Mouse (Mus musculus) intestine, postnatal 0 days (tissue): ENCODE results near the gene Fig4. TPM values are rescaled to one million over a fixed set of nuclear protein-coding genes. Genes with fewer than 3 reads are reported as not detected.

Source experiments
- ATAC-seq: fragments of 200-750 bp; cut with Nextera tagmentation; 2 replicates; pipeline ENCODE4 v1.8.0; 2017; ENCODE audit warnings: mild to moderate bottlenecking, moderate TSS enrichment, moderate library complexity
- H3K27ac ChIP-seq: fragments of 300-500 bp; sonication (generic); 2 replicates; pipeline ENCODE4 v1.5.1; 2014; ENCODE audit warnings: mild to moderate bottlenecking, low read depth, low read length, moderate library complexity
- H3K27me3 ChIP-seq: fragments of 300-500 bp; sonication (generic); replicated peaks from 2 replicates; pipeline ENCODE4 v1.6.1; 2014; ENCODE audit warnings: low read length, mixed read lengths; ENCODE audit not compliant: control insufficient read depth, insufficient read depth
- H3K36me3 ChIP-seq: fragments of 300-500 bp; sonication (generic); 2 replicates; pipeline ENCODE4 v1.6.1; 2014; ENCODE audit warnings: mild to moderate bottlenecking, moderate library complexity; ENCODE audit not compliant: control insufficient read depth, insufficient read depth
- H3K4me1 ChIP-seq: fragments of 300-500 bp; sonication (generic); replicated peaks from 2 replicates; pipeline ENCODE4 v1.6.1; 2014; ENCODE audit warnings: antibody characterized with exemption, low read length, mixed read lengths; ENCODE audit not compliant: control insufficient read depth, insufficient read depth
- H3K4me2 ChIP-seq: fragments of 300-500 bp; sonication (generic); replicated peaks from 2 replicates; pipeline ENCODE4 v1.6.1; 2014; ENCODE audit warnings: low read depth, mild to moderate bottlenecking, moderate library complexity
- H3K4me3 ChIP-seq: fragments of 300-500 bp; sonication (generic); 2 replicates; pipeline ENCODE4 v1.5.1; 2014; ENCODE audit warnings: low read depth, low read length
- H3K9ac ChIP-seq: fragments of 300-500 bp; sonication (generic); 2 replicates; pipeline ENCODE4 v1.6.1; 2014; ENCODE audit warnings: mild to moderate bottlenecking, low read depth, low read length
- H3K9me3 ChIP-seq: fragments of 300-500 bp; sonication (generic); 2 replicates; pipeline ENCODE4 v1.6.1; 2016; ENCODE audit warnings: mixed run types; ENCODE audit not compliant: control insufficient read depth
- CTCF ChIP-seq: sonication (generic); IDR thresholded peaks from 2 replicates; pipeline ENCODE4 v1.5.1; 2016; ENCODE audit warnings: low read depth, mild to moderate bottlenecking, control low read depth, antibody characterized with exemption, moderate library complexity
- WGBS: fragments of 180-500 bp; shearing (Covaris S2); extraction: QIAGEN DNeasy Blood & Tissue Kit; methylation state at CpG from one replicate; pipeline ENCODE4 v1.1.7; 2014; 5-methylcytosine and 5-hydroxymethylcytosine counted together
- polyA plus RNA-seq: library from polyadenylated mRNA; unstranded; fragments of >200 nt; fragmentation: Nextera tagmentation; extraction: Ambion mirVana; gene quantifications from 2 replicates; pipeline ENCODE4 v1.2.1, GENCODE M21; 2015

Fig4 gene
- polyA plus RNA-seq, 1 experiment from 2014 or later, result 10.6 TPM

DNA sequence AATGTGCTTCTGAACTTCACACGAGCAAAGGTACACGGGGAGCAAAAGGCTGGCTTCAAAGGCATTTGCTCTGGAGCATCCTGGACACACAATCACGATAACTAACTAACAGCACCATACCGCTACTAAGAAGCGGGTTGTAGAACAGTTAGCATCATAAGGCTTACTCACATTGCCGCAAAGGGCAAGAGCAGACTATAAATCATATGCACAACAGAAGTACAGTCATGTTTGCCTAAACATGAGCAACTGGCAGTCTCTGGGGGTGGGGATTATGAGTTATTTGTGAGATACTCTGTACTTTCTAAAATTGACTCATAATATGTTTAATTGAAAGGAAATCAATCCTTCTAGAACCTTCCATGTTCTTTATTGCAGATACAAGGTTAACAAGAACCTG, 59.1 kb downstream of the Fig4 start:
- no peaks in the 10 kb centered on the region for H3K27me3 ChIP-seq
- peaks cover 18% of the 10 kb centered on the region for H3K36me3 ChIP-seq
- 90% methylated on average over 6 of the region's 6 CpGs for WGBS
- H3K27ac ChIP-seq, result no peak overlapping the region
- ATAC-seq, result no peak
- H3K4me3 ChIP-seq, result no peak overlapping the region
- H3K4me1 ChIP-seq, result peaks cover 3% of the 10 kb centered on the region; the same call in 1 of the 2 replicates
- TF ChIP-seq CTCF, result no peak
- H3K4me2 ChIP-seq, result no peak overlapping the region
- H3K9me3 ChIP-seq, result no peaks in the 10 kb centered on the region
- H3K9ac ChIP-seq, result no peak overlapping the region

- Histone ChIP-seq H3K27ac (no peak overlapping the region), H3K4me3 (no peak overlapping the region), H3K4me2 (no peak overlapping the region), H3K9ac (no peak overlapping the region), H3K36me3 (peaks cover 14% of the 10 kb centered on the region), H3K27me3 (no peaks in the 10 kb centered on the region), H3K4me1 (no peaks in the 10 kb centered on the region), H3K9me3 (no peaks in the 10 kb centered on the region)
- TF ChIP-seq CTCF, result no peak
- WGBS, result 74% methylated on average over 6 of the region's 6 CpGs
- ATAC-seq, result no peak
Measured at GRCm38 (mm10) chr10:41241558-41242242, 61.4 kb downstream of the Fig4 start.

- Histone ChIP-seq H3K36me3 (peaks cover 14% of the 10 kb centered on the region), H3K9me3 (no peaks in the 10 kb centered on the region), H3K27me3 (no peaks in the 10 kb centered on the region), H3K4me3 (no peak overlapping the region), H3K4me1 (no peaks in the 10 kb centered on the region), H3K27ac (no peak overlapping the region), H3K4me2 (no peak overlapping the region), H3K9ac (no peak overlapping the region)
- no peak for TF ChIP-seq CTCF
- no peak for ATAC-seq
- WGBS, result 38% methylated on average over 7 of the region's 7 CpGs
Measured at GRCm38 (mm10) chr10:41241080-41241479, 62.0 kb downstream of the Fig4 start.

- Histone ChIP-seq H3K4me2 (no peak overlapping the region), H3K27me3 (no peaks in the 10 kb centered on the region), H3K9me3 (no peaks in the 10 kb centered on the region), H3K4me3 (no peak overlapping the region), H3K27ac (no peak overlapping the region), H3K36me3 (peaks cover 6% of the 10 kb centered on the region; the same call in 1 of the 2 replicates), H3K9ac (no peak overlapping the region), H3K4me1 (no peaks in the 10 kb centered on the region)
- no peak for TF ChIP-seq CTCF
- WGBS, result 86% methylated on average over 2 of the region's 2 CpGs
- ATAC-seq, result no peak
Measured at GRCm38 (mm10) chr10:41236020-41236419, 67.0 kb downstream of the Fig4 start.

DNA sequence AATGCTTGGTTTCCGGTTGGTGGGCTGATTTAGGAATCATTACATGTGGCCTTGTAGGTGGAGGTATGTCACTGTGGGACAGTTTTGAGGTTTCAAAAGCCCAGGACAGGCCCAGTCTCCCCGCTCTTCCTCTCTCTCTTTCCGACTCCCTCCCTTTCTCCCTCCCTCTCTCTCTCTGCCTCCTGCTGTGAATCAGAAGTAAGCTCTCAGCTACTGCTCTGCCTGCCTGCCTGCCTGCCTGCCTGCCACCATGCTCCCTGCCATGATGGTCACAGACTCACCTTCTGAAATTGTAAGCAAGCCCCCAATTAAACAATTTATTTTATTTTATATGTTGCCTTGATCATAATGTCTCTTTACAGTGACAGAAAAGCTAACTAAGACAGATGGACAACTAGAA, 67.5 kb downstream of the Fig4 start:
- H3K27me3 ChIP-seq, result no peaks in the 10 kb centered on the region
- WGBS, result 87% methylated on average over 3 of the region's 3 CpGs
- no peak overlapping the region for H3K4me2 ChIP-seq
- no peak for ATAC-seq
- H3K9ac ChIP-seq, result no peak overlapping the region
- no peaks in the 10 kb centered on the region for H3K9me3 ChIP-seq
- H3K36me3 ChIP-seq, result peaks cover 6% of the 10 kb centered on the region; the same call in 1 of the 2 replicates
- no peak overlapping the region for H3K27ac ChIP-seq
- no peaks in the 10 kb centered on the region for H3K4me1 ChIP-seq
- TF ChIP-seq CTCF, result no peak
- H3K4me3 ChIP-seq, result no peak overlapping the region

GRCm38 (mm10) chr10:41235159-41235558, 67.9 kb downstream of the Fig4 start:
- Histone ChIP-seq H3K9me3 (no peaks in the 10 kb centered on the region), H3K27ac (no peak overlapping the region), H3K4me1 (no peaks in the 10 kb centered on the region), H3K27me3 (no peaks in the 10 kb centered on the region), H3K36me3 (peaks cover 4% of the 10 kb centered on the region; the same call in 1 of the 2 replicates), H3K4me3 (no peak overlapping the region), H3K9ac (no peak overlapping the region), H3K4me2 (no peak overlapping the region)
- WGBS, result 93% methylated on average over 2 of the region's 2 CpGs
- ATAC-seq, result no peak
- no peak for TF ChIP-seq CTCF
